Mouse (Mus musculus): ENCODE measurements around the gene Krtap5-5.
"Not testable (repeated sequence)": the region's sequence is repeated elsewhere in the genome, so short reads cannot be mapped to it uniquely, and the experiment has no call there.

The Krtap5-5 gene

GRCm38 (mm10) chr7:142229871-142230270, at the start of gene Krtap5-5:
Gene Krtap5-5 (minus strand): TSS chr7:142229971.
- not testable (repeated sequence) for DNase-seq (ENCODE audit: low read depth, low spot score)

DNA sequence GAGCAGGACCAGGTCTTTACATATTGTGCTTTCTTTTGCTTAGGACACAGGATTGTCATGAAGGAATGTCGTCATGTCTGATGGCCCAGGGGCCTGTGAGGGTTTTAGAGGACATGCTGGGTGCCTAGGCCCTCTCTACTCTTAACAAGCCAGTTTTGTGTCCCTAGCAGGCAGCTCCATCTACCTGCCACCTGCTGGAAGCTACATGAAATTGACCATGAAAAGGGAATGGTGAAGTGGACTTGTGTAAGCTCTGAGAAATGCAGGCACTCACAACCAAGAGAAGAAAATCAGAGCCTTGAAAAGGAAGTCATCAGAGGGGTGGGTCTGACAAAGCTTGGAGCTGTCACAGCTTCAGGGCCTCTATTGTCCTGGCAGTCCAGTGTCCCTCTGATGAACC, 49.5 kb upstream of the Krtap5-5 start:
- DNase-seq (ENCODE audit: low read depth, low spot score): not testable (repeated sequence)

DNA sequence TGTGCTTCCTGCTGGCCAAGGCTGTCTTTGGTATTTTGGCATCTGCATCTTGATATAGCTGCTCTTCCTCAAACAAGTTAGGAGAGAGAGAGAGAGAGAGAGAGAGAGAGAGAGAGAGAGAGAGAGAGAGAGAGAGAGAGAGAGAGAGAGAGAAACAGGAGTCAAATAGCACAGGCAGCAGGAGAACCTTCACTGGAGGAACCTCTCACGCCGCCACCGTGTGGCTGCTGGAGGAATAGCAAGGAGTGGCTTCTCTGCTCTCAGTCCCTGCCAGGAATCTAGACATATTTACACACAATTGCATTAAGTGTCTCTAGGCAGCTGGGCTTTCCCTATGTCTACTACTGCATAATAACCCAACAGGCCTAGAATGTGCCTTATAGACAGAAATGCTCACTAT, 48.4 kb upstream of the Krtap5-5 start:
- peak; percentile 36 for DNase-seq (ENCODE audit: low read depth, low spot score)

DNA sequence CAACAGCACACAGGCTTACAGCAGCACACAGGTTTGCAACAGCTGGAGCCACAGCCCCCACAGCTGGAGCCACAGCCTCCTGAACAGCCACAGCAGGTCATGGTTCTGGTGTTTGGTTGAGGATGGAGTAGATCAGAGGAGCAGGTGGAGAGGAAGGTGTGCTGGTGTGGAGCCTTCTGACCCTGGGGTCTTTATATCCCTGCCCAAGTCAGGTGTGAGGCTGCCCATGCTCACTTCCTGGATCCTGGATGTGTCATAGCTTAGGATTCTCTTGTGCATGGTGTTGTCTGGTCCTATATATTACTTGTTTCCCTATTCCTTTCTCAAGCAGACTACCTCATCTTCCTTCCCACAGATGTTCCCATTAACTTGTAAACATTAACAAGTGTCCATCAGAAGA, 44.5 kb upstream of the Krtap5-5 start, which contains the start of gene Gm4559:
Gene Gm4559 (minus strand): TSS at position 101 of the 400 bp plus-strand sequence.
- not testable (repeated sequence) for DNase-seq (ENCODE audit: low read depth, low spot score)

GRCm38 (mm10) chr7:142258254-142258653, 28.5 kb upstream of the Krtap5-5 start, which contains the start of gene Gm2431:
Gene Gm2431 (minus strand): TSS chr7:142258354.
- not testable (repeated sequence) for DNase-seq (ENCODE audit: low read depth, low spot score)

GRCm38 (mm10) chr7:142255517-142255916, 25.7 kb upstream of the Krtap5-5 start:
- no peak for DNase-seq (ENCODE audit: low read depth, low spot score)

GRCm38 (mm10) chr7:142249824-142250223, 20.1 kb upstream of the Krtap5-5 start:
- DNase-seq (ENCODE audit: low read depth, low spot score): peak; percentile 7

DNA sequence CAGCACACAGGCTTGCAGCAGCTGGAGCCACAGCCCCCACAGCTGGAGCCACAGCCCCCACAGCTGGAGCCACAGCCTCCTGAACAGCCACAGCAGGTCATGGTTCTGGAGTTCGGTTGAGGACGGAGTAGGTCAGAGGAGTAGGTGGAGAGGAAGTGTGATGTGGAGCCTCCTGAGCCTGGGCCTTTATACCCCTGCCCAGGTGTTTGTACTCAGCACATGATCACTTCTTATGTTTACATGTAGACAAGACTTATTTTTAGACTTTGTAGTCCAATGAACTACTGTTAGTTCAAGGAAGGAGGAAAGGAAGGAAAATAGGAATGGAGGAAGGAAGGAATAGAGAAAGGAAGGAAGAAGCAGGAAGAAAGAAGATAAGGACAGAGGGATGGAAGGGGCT, 11.2 kb upstream of the Krtap5-5 start, which contains the start of gene Gm40460:
Gene Gm40460 (minus strand): TSS at position 101 of the 400 bp plus-strand sequence.
- no peak for DNase-seq (ENCODE audit: low read depth, low spot score)

- DNase-seq (ENCODE audit: low read depth, low spot score): no peak
Measured at GRCm38 (mm10) chr7:142231540-142231939, 1.8 kb upstream of the Krtap5-5 start.

DNA sequence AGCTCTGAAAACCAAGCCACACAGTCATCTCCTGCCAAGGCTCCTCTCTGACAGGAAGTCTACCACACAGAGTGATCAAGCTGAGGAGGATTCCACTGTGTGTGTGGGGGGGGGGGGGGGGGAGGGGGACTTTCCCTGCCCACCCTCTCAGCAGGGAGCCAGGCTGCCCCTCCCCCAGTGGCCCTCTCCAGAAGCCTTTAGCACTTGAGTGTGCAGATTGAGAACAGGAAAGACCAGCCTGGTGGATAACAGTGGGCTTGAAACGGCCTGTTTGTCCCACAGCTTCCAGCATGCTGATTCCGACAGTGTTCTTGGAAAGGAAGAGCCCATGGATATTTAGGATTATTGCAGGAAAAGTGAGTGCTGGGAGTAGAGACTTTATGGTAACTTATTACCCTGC, 5.3 kb downstream of the Krtap5-5 start:
- no peak for DNase-seq (ENCODE audit: low read depth, low spot score)

DNA sequence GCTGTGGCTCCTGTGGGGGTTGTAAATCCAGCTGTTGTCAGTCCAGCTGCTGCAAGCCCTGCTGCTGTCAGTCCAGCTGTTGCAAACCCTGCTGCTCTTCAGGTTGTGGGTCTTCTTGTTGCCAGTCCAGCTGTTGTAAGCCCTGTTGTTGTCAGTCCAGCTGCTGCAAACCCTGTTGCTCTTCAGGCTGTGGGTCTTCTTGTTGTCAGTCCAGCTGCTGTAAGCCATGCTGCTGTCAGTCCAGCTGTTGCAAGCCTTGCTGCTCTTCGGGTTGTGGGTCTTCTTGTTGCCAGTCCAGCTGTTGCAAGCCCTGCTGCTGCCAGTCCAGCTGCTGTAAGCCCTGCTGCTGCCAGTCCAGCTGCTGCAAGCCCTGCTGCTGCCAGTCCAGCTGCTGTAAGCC, 17.6 kb downstream of the Krtap5-5 start:
- not testable (repeated sequence) for DNase-seq (ENCODE audit: low read depth, low spot score)

DNA sequence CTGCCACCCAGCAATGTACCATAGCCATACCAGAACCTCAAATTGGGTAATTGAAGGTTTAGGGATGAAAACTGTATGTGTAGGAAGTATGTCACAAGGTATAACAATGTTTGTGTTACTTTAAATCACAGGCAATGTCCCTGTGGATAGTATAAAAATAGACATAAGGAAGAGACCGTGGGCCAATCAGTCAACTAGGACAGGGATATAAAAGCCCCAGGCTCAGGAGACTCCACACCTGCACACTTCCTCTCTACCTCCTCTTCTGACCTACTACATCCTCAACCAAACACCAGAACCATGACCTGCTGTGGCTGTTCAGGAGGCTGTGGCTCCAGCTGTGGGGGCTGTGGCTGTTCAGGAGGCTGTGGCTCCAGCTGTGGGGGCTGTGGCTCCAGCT, 18.2 kb downstream of the Krtap5-5 start, which contains the start of gene Gm7579:
Gene Gm7579 (plus strand): TSS at position 301 of the 400 bp plus-strand sequence.
- no peak for DNase-seq (ENCODE audit: low read depth, low spot score)

GRCm38 (mm10) chr7:142206891-142207290, 22.9 kb downstream of the Krtap5-5 start:
- not testable (repeated sequence) for DNase-seq (ENCODE audit: low read depth, low spot score)

GRCm38 (mm10) chr7:142205488-142205887, 24.3 kb downstream of the Krtap5-5 start:
- DNase-seq (ENCODE audit: low read depth, low spot score): no peak

DNA sequence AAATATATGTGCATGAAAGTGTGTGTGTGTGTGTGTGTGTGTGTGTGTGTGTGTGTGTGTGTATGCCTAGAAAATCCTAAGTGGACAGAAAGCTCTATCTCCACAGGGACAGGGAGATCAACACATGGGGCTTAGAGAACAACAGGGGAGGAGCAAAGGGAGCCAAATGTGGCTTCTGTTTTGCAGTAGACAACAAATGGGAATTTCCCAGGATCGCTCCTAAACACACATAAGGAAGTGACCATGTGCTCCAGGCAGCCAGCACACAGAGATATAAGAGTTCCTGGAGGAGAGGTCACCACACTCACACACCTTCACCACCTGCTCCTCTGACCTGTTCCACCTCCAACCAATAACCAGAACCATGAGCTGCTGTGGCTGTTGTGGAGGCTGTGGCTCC, 28.7 kb downstream of the Krtap5-5 start, which contains the start of gene Krtap5-3:
Gene Krtap5-3 (plus strand): TSS at position 301 of the 400 bp plus-strand sequence.
- DNase-seq (ENCODE audit: low read depth, low spot score): no peak

- no peak for DNase-seq (ENCODE audit: low read depth, low spot score)
Measured at GRCm38 (mm10) chr7:142198748-142199147, 31.0 kb downstream of the Krtap5-5 start.

- DNase-seq (ENCODE audit: low read depth, low spot score): no peak
Measured at GRCm38 (mm10) chr7:142190289-142190688, 39.5 kb downstream of the Krtap5-5 start, which contains the start of gene Gm10153. Gene Gm10153 (minus strand): TSS chr7:142190389.

- no peak for DNase-seq (ENCODE audit: low read depth, low spot score)
Measured at GRCm38 (mm10) chr7:142188156-142188555, 41.6 kb downstream of the Krtap5-5 start.

DNA sequence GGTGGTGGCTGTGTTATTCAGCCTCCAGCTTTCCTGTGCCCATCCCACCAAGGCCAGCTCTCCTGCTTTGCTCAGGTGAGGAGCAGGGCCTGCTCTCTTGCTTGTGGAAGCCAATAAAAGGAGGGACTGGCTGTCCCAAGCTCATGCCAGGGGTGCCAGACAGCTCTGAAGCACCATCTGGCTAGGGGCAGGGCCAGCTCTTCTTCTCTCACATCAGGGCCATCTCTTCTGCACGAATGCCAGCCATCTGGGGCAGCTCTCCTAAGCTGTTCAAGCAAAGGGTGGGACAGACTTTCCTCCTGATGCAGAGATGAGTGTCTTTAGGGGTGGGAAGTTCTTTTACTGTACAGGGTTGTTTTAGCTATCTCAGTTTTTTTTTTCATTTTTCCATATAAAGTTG, 48.8 kb downstream of the Krtap5-5 start:
- DNase-seq (ENCODE audit: low read depth, low spot score): no peak
